Mouse (Mus musculus): ENCODE data around the gene Trmt2b. TPM values are rescaled to one million over a fixed set of nuclear protein-coding genes. Genes with fewer than 3 reads are reported as not detected.

The Trmt2b gene
- total RNA-seq, 2 experiments from 2014 or later = 7.4 to 10.9 TPM

DNA sequence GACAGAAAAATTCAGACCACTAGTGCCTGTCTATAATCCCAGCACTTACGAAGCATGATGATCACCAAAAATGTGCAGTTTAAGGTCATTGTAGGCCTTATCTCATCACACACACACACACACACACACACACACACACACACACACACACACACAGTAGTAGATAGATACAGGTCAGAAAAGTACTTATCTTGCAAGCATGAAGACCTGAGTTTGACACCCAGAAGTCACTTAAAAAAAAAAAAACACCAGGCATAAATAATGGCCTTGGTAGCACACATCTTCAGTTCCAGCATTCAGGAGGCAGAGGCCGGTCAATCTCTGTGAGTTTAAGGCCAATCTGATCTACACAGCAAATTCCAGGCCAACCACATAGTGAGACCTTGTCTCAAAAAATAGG is 10.5 kb upstream of the Trmt2b start:
- no peak for TF ChIP-seq CTCF (IDR thresholded peaks at IDR 0.05)

DNA sequence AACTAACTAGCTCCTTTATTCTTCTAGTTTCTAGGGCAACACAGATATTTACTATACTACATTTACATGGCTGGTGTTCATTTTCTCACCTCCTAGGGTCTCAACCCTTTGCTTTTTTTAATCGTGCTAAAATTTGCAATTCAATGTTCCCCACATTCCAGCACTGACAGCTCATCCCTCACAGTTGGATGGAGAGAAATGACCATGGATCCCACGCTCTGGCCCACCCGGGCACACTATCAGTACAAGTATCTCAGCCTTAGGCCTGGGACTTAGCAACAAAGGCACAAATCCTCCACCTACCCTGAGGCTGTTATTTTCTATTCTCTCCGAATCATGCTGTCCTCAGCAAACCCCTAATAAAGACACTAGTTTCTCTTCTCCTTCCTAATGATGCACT is 9.0 kb upstream of the Trmt2b start:
- DNase-seq (ENCODE audit: extremely low spot score in 1 of 2, low spot score in 2 of 2) = no peak
- intact Hi-C loops (cut with DNase I) = loop anchor here (10.0 kb wide), 1 partner anchor 59 kb away; no protein-coding TSS in a partner anchor
- Histone ChIP-seq H3K4me3 (no peak overlapping the region), H3K27ac (no peak overlapping the region)
- TF ChIP-seq CTCF (IDR thresholded peaks at IDR 0.05) = no peak

More for the DNA sequence above, 10.5 kb upstream of the Trmt2b start:
- intact Hi-C loops (cut with DNase I) = loop anchor here (10.0 kb wide), 1 partner anchor 57 kb away; no protein-coding TSS in a partner anchor
- Histone ChIP-seq H3K4me3 (no peak overlapping the region), H3K27ac (no peak overlapping the region)
- no peak for DNase-seq (ENCODE audit: extremely low spot score in 1 of 2, low spot score in 2 of 2)

DNA sequence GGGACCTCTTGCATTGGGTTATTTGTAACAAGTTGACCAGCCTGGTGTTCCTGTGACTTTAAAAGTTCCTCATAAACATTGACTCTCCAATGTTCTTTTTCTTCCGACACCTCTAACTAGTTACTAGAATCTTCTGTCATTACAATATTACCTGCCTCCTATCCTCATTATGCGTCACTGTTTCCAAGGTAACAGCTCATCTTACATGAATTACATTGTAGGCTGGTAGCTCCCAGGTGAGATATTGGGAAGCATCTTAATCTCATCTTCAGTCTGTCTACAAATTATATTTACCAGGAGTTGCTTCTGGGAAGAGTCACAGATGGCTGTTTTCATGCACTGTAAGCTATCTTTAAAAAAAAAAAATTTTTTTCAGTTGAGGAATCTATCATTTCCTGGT is 8.3 kb upstream of the Trmt2b start:
- Histone ChIP-seq H3K4me3 (no peak overlapping the region), H3K27ac (no peak overlapping the region)
- no peak for DNase-seq (ENCODE audit: extremely low spot score in 1 of 2, low spot score in 2 of 2)
- intact Hi-C loops (cut with DNase I) = loop anchor here (10.0 kb wide), 1 partner anchor 60 kb away; no protein-coding TSS in a partner anchor
- no peak for TF ChIP-seq CTCF (IDR thresholded peaks at IDR 0.05)

DNA sequence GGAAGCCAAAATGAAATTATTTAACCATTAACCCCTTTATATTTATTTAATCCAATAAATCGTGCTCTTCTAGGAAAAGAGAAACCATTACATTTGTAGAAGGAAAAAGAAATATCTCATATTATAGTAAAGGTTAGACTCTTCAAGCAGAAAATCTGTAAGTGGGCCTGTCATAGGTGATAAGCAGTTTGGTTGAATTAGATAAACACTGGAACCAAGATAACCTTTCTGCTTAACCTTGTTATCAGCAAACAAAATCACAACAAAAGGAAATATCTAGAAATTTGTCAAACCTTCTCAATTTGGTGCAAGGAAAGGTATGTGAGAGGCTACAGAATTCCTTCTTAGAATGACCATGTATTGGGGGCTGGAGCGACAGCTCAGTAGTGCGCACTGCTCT is 3.7 kb upstream of the Trmt2b start:
- no peak overlapping the region for H3K27ac ChIP-seq
- H3K4me3 ChIP-seq = no peak overlapping the region
- no peak for TF ChIP-seq CTCF (IDR thresholded peaks at IDR 0.05)
- intact Hi-C loops (cut with DNase I) = loop anchor here (10.0 kb wide), 1 partner anchor 64 kb away; no protein-coding TSS in a partner anchor
- no peak for DNase-seq (ENCODE audit: extremely low spot score in 1 of 2, low spot score in 2 of 2)

DNA sequence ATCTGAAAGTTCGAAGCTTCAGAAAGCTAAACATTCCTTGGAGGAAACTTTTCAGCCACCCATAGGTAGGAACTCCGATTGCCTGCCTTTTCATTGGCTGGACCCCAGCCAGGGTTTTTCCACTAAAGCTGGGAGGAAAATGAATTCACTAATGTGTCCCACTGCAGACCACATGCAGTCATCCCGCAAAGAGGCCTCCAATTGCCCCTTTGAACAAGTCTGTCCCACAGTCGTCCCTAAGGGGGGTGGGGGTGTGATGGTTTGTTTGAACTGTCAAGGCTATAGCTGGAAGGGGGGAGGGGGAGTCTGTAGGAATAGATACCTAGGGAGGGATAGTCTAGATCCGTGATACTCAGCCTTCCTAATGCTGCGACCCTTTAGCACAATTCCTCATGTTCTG is 1.1 kb downstream of the Trmt2b start:
- Histone ChIP-seq H3K27ac (no peak overlapping the region), H3K4me3 (no peak overlapping the region)
- no peak for DNase-seq (ENCODE audit: extremely low spot score in 1 of 2, low spot score in 2 of 2)
- intact Hi-C loops (cut with DNase I) = no loop called here
- no peak for TF ChIP-seq CTCF (IDR thresholded peaks at IDR 0.05)

DNA sequence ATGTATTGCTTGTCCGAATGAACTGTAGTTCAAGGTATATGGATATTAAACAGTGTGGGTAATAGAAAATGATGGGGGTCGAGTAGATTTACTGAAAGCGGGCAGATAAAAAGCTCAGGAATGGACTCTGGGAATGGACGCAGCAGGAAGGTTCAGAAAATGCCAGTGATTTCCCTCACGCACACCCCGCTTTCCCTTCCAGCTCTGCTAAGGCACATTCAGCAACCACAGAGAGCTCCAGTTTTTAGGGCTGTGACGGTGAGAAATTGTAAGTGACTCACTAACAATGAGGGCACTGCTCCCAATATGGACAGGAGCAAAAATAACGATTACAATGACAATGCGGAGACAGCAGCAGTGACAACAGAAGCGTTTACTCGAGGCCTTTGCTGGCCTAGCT is 14.7 kb downstream of the Trmt2b start:
- H3K27ac ChIP-seq = no peak overlapping the region

DNA sequence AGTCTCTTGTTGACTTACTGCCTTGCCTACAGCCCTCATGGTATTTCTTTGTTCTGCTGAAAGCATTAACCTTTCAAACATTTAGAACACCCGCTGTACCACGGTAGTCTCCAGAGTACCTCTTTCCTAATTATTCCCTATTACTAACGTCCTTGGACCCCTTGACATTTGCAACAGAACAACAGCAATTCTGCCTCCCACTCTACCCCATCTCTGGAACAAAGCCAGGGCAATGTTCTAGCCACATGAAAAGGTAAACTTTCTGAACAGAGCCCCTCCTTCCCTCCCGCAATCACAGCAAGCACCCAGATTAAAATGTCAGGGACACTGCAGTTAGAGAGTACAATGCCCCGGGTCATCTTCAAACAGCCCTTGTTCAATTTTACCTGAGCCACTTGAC is 15.6 kb downstream of the Trmt2b start:
- Histone ChIP-seq H3K4me3 (no peak overlapping the region), H3K27ac (no peak overlapping the region)
- no peak for TF ChIP-seq CTCF (IDR thresholded peaks at IDR 0.05)
- DNase-seq (ENCODE audit: extremely low spot score in 1 of 2, low spot score in 2 of 2) = no peak
- intact Hi-C loops (cut with DNase I) = no loop called here

More for the DNA sequence above, 14.7 kb downstream of the Trmt2b start:
- H3K4me3 ChIP-seq = no peak overlapping the region
- DNase-seq (ENCODE audit: extremely low spot score in 1 of 2, low spot score in 2 of 2) = no peak
- no peak for TF ChIP-seq CTCF (IDR thresholded peaks at IDR 0.05)
- intact Hi-C loops (cut with DNase I) = no loop called here

DNA sequence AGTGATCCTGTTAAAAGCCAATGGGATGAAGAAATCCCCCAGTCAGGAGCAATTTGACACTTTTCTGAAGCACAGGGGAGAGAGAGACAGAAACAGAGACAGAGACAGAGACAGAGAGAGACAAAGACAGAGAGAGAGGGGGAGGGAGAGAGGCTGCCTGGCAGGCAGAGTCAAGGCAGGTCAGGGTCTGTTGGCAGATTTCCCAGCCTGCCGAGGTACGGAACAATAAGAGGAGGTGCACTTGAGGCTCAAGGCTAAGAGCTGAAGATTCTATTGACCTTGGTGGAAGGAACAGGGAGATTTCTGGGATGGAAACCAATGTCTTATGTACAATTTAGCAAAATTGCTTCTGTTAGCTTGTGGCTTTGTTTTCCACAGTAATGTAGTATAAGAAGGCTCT is 28.6 kb downstream of the Trmt2b start:
- no peak for DNase-seq (ENCODE audit: extremely low spot score in 1 of 2, low spot score in 2 of 2)
- Histone ChIP-seq H3K4me3 (no peak overlapping the region), H3K27ac (no peak overlapping the region)
- intact Hi-C loops (cut with DNase I) = no loop called here
- no peak for TF ChIP-seq CTCF (IDR thresholded peaks at IDR 0.05)

DNA sequence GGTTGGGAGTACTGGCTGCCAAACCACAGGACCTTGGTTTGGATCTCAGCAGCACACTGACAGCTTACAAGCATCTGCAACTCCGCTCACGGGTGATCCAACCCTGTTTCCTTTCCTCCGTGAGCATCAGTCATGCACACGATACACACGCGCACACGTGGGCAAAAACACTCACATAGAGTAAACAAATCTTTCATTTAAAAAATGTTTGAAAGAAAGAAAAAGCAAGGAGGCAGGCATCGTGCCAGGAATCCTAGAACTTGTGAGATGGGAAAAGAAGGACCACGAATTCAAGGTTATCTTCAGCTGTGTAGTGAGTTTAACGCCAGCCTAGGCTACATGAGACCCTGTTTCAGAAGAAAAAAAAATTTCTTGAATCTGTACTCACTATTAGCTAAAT is 30.8 kb downstream of the Trmt2b start:
- intact Hi-C loops (cut with DNase I) = no loop called here
- Histone ChIP-seq H3K4me3 (no peak overlapping the region), H3K27ac (no peak overlapping the region)
- TF ChIP-seq CTCF (IDR thresholded peaks at IDR 0.05) = no peak
- no peak for DNase-seq (ENCODE audit: extremely low spot score in 1 of 2, low spot score in 2 of 2)

DNA sequence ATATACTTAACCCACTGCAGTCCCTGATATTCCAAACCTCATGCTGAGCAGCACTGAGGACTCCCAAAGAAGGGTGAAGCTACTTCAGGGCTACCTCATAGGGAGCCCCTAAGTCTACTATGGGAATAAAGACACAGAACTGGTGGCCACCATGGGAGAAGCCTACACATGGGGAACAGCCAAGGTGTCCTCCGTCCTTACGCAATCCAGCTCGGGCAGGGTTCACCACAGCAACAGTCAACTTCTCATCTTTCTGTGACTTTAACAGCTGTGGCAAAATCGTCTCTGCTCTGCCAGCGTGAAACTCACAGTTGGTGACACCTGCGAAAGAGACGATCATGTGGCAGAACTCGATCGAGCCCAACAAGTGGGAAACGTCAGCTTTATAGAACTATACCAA is 38.5 kb downstream of the Trmt2b start:
- TF ChIP-seq CTCF (IDR thresholded peaks at IDR 0.05) = no peak
- intact Hi-C loops (cut with DNase I) = no loop called here
- DNase-seq (ENCODE audit: extremely low spot score in 1 of 2, low spot score in 2 of 2) = no peak
- Histone ChIP-seq H3K4me3 (no peak overlapping the region), H3K27ac (no peak overlapping the region)

DNA sequence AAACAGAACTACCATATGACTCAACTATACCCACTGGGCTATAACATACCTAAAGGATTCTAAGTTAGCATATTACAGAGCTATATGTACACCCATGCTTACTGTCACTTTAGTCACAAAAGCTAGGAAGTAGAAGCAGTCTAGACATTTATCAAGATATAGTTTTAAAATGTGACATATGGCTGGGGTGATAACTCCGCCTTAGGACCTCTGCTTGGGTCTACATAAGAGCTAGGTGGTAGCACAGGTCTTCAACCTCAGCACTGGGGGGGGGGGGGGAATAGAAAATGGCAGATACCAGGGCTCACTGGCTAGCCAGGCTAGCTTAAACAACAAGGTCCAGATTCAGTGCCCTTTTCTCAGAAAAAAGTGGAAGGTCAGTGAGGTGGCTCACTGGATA is 43.7 kb downstream of the Trmt2b start:
- intact Hi-C loops (cut with DNase I) = no loop called here
- H3K27ac ChIP-seq = no peak overlapping the region
- no peak overlapping the region for H3K4me3 ChIP-seq
- no peak for DNase-seq (ENCODE audit: extremely low spot score in 1 of 2, low spot score in 2 of 2)
- no peak for TF ChIP-seq CTCF (IDR thresholded peaks at IDR 0.05)

DNA sequence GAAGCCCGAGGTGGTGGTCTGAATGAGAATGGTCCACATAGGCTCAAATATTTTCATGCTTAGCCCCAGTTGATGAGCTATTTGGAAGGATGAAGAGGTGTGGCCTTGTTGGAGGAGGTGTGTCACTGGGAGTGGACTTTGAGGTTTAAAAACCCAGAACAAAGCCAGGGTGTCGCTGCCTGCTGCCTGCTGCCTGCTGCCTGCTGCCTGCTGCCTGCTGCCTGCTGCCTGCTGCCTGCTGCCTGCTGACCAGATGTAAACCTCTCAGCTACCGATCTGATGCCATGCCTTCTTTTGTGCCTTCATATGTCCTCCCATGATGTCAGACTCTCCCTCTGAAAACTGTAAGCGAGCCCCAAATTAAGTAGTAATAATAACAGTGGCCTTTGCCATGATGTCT is 54.9 kb downstream of the Trmt2b start, which contains the start of gene Nox1:
Gene Nox1 (minus strand): TSS at position 101 of the 400 bp plus-strand sequence.
- Histone ChIP-seq H3K27ac (no peak within 1 kb of the TSS), H3K4me3 (no peak within 1 kb of the TSS)
- intact Hi-C loops (cut with DNase I) = no loop called here
- TF ChIP-seq CTCF (IDR thresholded peaks at IDR 0.05) = no peak
- DNase-seq (ENCODE audit: extremely low spot score in 1 of 2, low spot score in 2 of 2) = no peak

DNA sequence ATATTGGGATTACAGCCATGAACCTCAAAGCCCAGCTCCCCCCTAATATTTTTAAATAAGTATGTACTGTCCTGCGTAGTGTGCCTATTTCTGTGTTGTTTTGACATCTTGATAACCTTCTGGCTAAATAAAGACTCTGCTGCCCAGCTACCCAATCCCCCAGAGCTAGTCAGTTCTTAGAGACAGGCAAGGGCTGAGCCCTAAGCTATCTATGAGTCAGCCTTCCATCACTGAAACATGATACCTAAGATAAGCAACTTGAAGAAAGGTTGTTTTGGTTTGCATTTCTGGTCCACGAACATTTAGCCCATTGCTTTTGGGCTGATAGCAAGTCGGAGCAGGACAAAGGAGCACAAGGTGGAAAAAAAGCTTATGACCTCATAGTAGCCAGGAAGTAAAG is 56.2 kb downstream of the Trmt2b start:
- H3K27ac ChIP-seq = no peak overlapping the region
- no peak for DNase-seq (ENCODE audit: extremely low spot score in 1 of 2, low spot score in 2 of 2)
- intact Hi-C loops (cut with DNase I) = no loop called here
- no peak for TF ChIP-seq CTCF (IDR thresholded peaks at IDR 0.05)
- H3K4me3 ChIP-seq = no peak overlapping the region
